Mouse (Mus musculus) heart, embryonic 14.5 days (tissue): Measurements from ENCODE around the gene Synpr. TPM values are rescaled to one million over a fixed set of nuclear protein-coding genes. Genes with fewer than 3 reads are reported as not detected.
"Not testable (repeated sequence)": the region's sequence is repeated elsewhere in the genome, so short reads cannot be mapped to it uniquely, and the experiment has no call there.

Source experiments
- ATAC-seq: fragments of 200-750 bp; cut with Nextera tagmentation; 2 replicates; pipeline ENCODE4 v1.8.0; 2017; ENCODE audit warnings: low read depth, moderate TSS enrichment; ENCODE audit not compliant: insufficient number of reproducible peaks, insufficient read depth, low FRiP score
- H3K27ac ChIP-seq, 2 experiments: fragments of 200-500 bp in 1 of 2; fragments of 300-500 bp in 1 of 2; sonication (generic) in 1 of 2; replicated peaks in 1 of 2; 2 replicates each; pipeline ENCODE4 v1.5.1; 2012 to 2014; ENCODE audit warnings: low read depth in 2 of 2, low read length in 2 of 2, control low read depth in 1 of 2, mild to moderate bottlenecking in 1 of 2, mixed read lengths in 1 of 2; ENCODE audit not compliant: control insufficient read depth in 1 of 2, insufficient read depth in 1 of 2
- H3K27me3 ChIP-seq: fragments of 300-500 bp; sonication (generic); 2 replicates; pipeline ENCODE4 v1.6.1; 2014; ENCODE audit warnings: mild to moderate bottlenecking, low read length, control low read depth; ENCODE audit not compliant: control insufficient read depth, insufficient read depth
- H3K36me3 ChIP-seq: fragments of 300-500 bp; sonication (generic); 2 replicates; pipeline ENCODE4 v1.6.1; 2014; ENCODE audit warnings: mild to moderate bottlenecking, control low read depth, low read length, mixed read lengths; ENCODE audit not compliant: control insufficient read depth, insufficient read depth
- H3K4me1 ChIP-seq, 2 experiments: fragments of 200-500 bp in 1 of 2; fragments of 300-500 bp in 1 of 2; sonication (generic) in 1 of 2; 2 replicates each; pipeline ENCODE4 v1.6.1; 2012 to 2014; ENCODE audit warnings: low read length in 2 of 2, control low read depth in 1 of 2, mixed read lengths in 1 of 2; ENCODE audit not compliant: control insufficient read depth in 2 of 2, insufficient read depth in 2 of 2
- H3K4me2 ChIP-seq: fragments of 300-500 bp; sonication (generic); 2 replicates; pipeline ENCODE4 v1.6.1; 2014; ENCODE audit warnings: mild to moderate bottlenecking, low read length
- H3K4me3 ChIP-seq, 2 experiments: fragments of 200-500 bp in 1 of 2; fragments of 300-500 bp in 1 of 2; sonication (generic) in 1 of 2; 2 replicates each; pipeline ENCODE4 v1.5.1; 2012 to 2014; ENCODE audit warnings: low read length in 2 of 2, mild to moderate bottlenecking in 2 of 2, control low read depth in 1 of 2, low read depth in 1 of 2, moderate library complexity in 1 of 2; ENCODE audit not compliant: control insufficient read depth in 1 of 2, insufficient read depth in 1 of 2
- H3K9ac ChIP-seq: fragments of 300-500 bp; sonication (generic); 2 replicates; pipeline ENCODE4 v1.6.1; 2014; ENCODE audit warnings: mild to moderate bottlenecking, low read length
- H3K9me3 ChIP-seq: fragments of 300-500 bp; sonication (generic); 2 replicates; pipeline ENCODE4 v1.6.1; 2016; ENCODE audit warnings: low read length, control low read depth; ENCODE audit not compliant: control insufficient read depth
- WGBS: fragments of 180-500 bp; shearing (Covaris S2); extraction: QIAGEN DNeasy Blood & Tissue Kit; methylation state at CpG from one replicate; pipeline ENCODE4 v1.1.7; 2014; 5-methylcytosine and 5-hydroxymethylcytosine counted together
- polyA plus RNA-seq: library from polyadenylated mRNA; unstranded; fragments of >200 nt; fragmentation: Nextera tagmentation; extraction: Ambion mirVana; gene quantifications from 2 replicates; pipeline ENCODE4 v1.2.1, GENCODE M21; 2014

Synpr gene
- 0.31 and 0.51 TPM in 2 replicates for polyA plus RNA-seq

GRCm38 (mm10) chr14:13284091-13284844 is at the start of gene Synpr:
Gene Synpr, plus strand, starts transcription at chr14:13284780.
- 0 out of 4 replicates have a peak, but pooled peaks cover 0 to 3% of the 10 kb centered on the region in 2 experiments for H3K4me1 ChIP-seq
- peak; percentile 91 for ATAC-seq
- peak within 1 kb of the TSS; percentile 30 to 31 for H3K4me3 ChIP-seq
- WGBS: 7% methylated on average over 26 of the region's 27 CpGs
- peak within 1 kb of the TSS; percentile 79 for H3K4me2 ChIP-seq
- H3K27ac ChIP-seq: no peak within 1 kb of the TSS
- no peak within 1 kb of the TSS for H3K9ac ChIP-seq
- H3K9me3 ChIP-seq: no peaks in the 10 kb centered on the region
- no peaks in the 10 kb centered on the region for H3K36me3 ChIP-seq
- H3K27me3 ChIP-seq: peaks cover 13% of the 10 kb centered on the region; the same call in 1 of the 2 replicates

GRCm38 (mm10) chr14:13236929-13237328 is 47.7 kb upstream of the Synpr start:
- Histone ChIP-seq H3K9ac (no peak overlapping the region), H3K4me2 (no peak overlapping the region), H3K36me3 (no peaks in the 10 kb centered on the region), H3K9me3 (no peaks in the 10 kb centered on the region), H3K4me1 (no peaks in the 10 kb centered on the region), H3K27ac (no peak overlapping the region), H3K4me3 (no peak overlapping the region), H3K27me3 (no peaks in the 10 kb centered on the region)
- ATAC-seq: no peak
- 6% methylated on average over 1 of the region's 1 CpGs for WGBS

GRCm38 (mm10) chr14:13247431-13247830 is 37.1 kb upstream of the Synpr start:
- no peak overlapping the region for H3K27ac ChIP-seq
- H3K9me3 ChIP-seq: no peaks in the 10 kb centered on the region
- 55% methylated on average over 4 of the region's 4 CpGs for WGBS
- H3K4me2 ChIP-seq: no peak overlapping the region
- H3K9ac ChIP-seq: no peak overlapping the region
- no peaks in the 10 kb centered on the region for H3K36me3 ChIP-seq
- H3K4me3 ChIP-seq: no peak overlapping the region
- H3K27me3 ChIP-seq: no peaks in the 10 kb centered on the region
- no peaks in the 10 kb centered on the region for H3K4me1 ChIP-seq
- ATAC-seq: no peak

- Histone ChIP-seq H3K9ac (no peak overlapping the region), H3K27me3 (no peaks in the 10 kb centered on the region), H3K27ac (no peak overlapping the region), H3K9me3 (no peaks in the 10 kb centered on the region), H3K4me2 (no peak overlapping the region), H3K4me1 (no peaks in the 10 kb centered on the region), H3K36me3 (no peaks in the 10 kb centered on the region), H3K4me3 (no peak overlapping the region)
- ATAC-seq: no peak
These were observed 35.2 kb upstream of the Synpr start for GRCm38 (mm10) chr14:13249361-13249760.

- WGBS: 96% methylated on average over 1 of the region's 1 CpGs
- no peak for ATAC-seq
These were observed 32.0 kb upstream of the Synpr start for GRCm38 (mm10) chr14:13252594-13252993.

GRCm38 (mm10) chr14:13254741-13255140 is 29.8 kb upstream of the Synpr start:
- H3K4me2 ChIP-seq, H3K9me3 ChIP-seq, H3K9ac ChIP-seq, H3K36me3 ChIP-seq, H3K27ac ChIP-seq, ATAC-seq, H3K27me3 ChIP-seq, H3K4me3 ChIP-seq, H3K4me1 ChIP-seq: not testable (repeated sequence)
- WGBS: 72% methylated on average over 2 of the region's 2 CpGs

More at GRCm38 (mm10) chr14:13252594-13252993, 32.0 kb upstream of the Synpr start:
- no peak overlapping the region for H3K4me3 ChIP-seq
- no peak overlapping the region for H3K4me2 ChIP-seq
- no peaks in the 10 kb centered on the region for H3K27me3 ChIP-seq
- no peak overlapping the region for H3K27ac ChIP-seq
- H3K9ac ChIP-seq: no peak overlapping the region
- H3K36me3 ChIP-seq: no peaks in the 10 kb centered on the region
- H3K9me3 ChIP-seq: no peaks in the 10 kb centered on the region
- H3K4me1 ChIP-seq: no peaks in the 10 kb centered on the region

- no peak for ATAC-seq
- Histone ChIP-seq H3K4me3 (no peak overlapping the region), H3K27me3 (no peaks in the 10 kb centered on the region), H3K27ac (no peak overlapping the region), H3K36me3 (no peaks in the 10 kb centered on the region), H3K9ac (no peak overlapping the region), H3K4me2 (no peak overlapping the region), H3K4me1 (no peaks in the 10 kb centered on the region), H3K9me3 (no peaks in the 10 kb centered on the region)
- 42% methylated on average over 1 of the region's 1 CpGs for WGBS
These were observed 22.2 kb upstream of the Synpr start for GRCm38 (mm10) chr14:13262406-13262805.

- no peaks in the 10 kb centered on the region for H3K27me3 ChIP-seq
- no peak for ATAC-seq
- H3K4me2 ChIP-seq: no peak overlapping the region
- H3K4me1 ChIP-seq: no peaks in the 10 kb centered on the region
- H3K36me3 ChIP-seq: no peaks in the 10 kb centered on the region
- no peak overlapping the region for H3K4me3 ChIP-seq
- H3K9me3 ChIP-seq: no peaks in the 10 kb centered on the region
- no peak overlapping the region for H3K9ac ChIP-seq
- 70% methylated on average over 2 of the region's 2 CpGs for WGBS
- no peak overlapping the region for H3K27ac ChIP-seq
These were observed 18.2 kb upstream of the Synpr start for GRCm38 (mm10) chr14:13266331-13266730.
